Mouse (Mus musculus): ENCODE measurements around the gene 6820408C15Rik. TPM values are rescaled to one million over a fixed set of nuclear protein-coding genes. Genes with fewer than 3 reads are reported as not detected.
A peak's percentile ranks its signal among the peaks of the same experiment; 100 is the strongest.

6820408C15Rik gene
- total RNA-seq, 1 experiment = 0.18 TPM

- in situ Hi-C loops (cut with MboI; ENCODE audit: low sequenced_read_pairs in 2 of 2, unreplicated experiment in 2 of 2) = no loop called here
- peak; percentile 71 for DNase-seq (ENCODE audit: low read depth, low spot score)
- Histone ChIP-seq H3K9me3 (ENCODE audit: control insufficient read depth, insufficient read depth, low read depth, low read length) (no peaks in the 10 kb centered on the region), H3K9ac (ENCODE audit: insufficient read depth, low read depth, low read length, poor library complexity, severe bottlenecking) (peak overlapping the region; percentile 59), H3K36me3 (ENCODE audit: control insufficient read depth, insufficient read depth, low read length, poor library complexity, severe bottlenecking) (no peaks in the 10 kb centered on the region), H3K4me3 (ENCODE audit: insufficient read depth in 1 of 2, low read depth in 1 of 2, low read length in 2 of 2, poor library complexity in 1 of 2, severe bottlenecking in 1 of 2) (peak overlapping the region; percentile 39 to 43; a peak in 3 of 4 replicates), H3K4me1 (ENCODE audit: control insufficient read depth in 2 of 2, insufficient read depth in 2 of 2, low read length in 2 of 2, poor library complexity in 1 of 2) (no peaks in the 10 kb centered on the region), H3K27ac (ENCODE audit: insufficient read depth, low read depth, low read length, poor library complexity, severe bottlenecking) (no peak overlapping the region)
- no peak for TF ChIP-seq ZNF384 (IDR thresholded peaks at IDR 0.05; ENCODE audit: low read depth, low read length)
- no peak for TF ChIP-seq HCFC1 (IDR thresholded peaks at IDR 0.05; ENCODE audit: borderline replicate concordance, insufficient read depth, low read length)
- 0 out of 2 replicates have a peak, but pooled peaks have one; percentile 30 for TF ChIP-seq ZC3H11A (IDR thresholded peaks at IDR 0.05; ENCODE audit: borderline replicate concordance, low read depth, low read length)
- TF ChIP-seq CHD2 (IDR thresholded peaks at IDR 0.05; ENCODE audit: low read depth, low read length) = no peak
- TF ChIP-seq MAFK (IDR thresholded peaks at IDR 0.05; ENCODE audit: insufficient read depth, low read depth, low read length) = no peak
Observed at GRCm38 (mm10) chr2:152436983-152437860, 21.8 kb downstream of the 6820408C15Rik start.

- Histone ChIP-seq H3K4me3 (ENCODE audit: insufficient read depth in 1 of 2, low read depth in 1 of 2, low read length in 2 of 2, poor library complexity in 1 of 2, severe bottlenecking in 1 of 2) (no peak overlapping the region), H3K27ac (ENCODE audit: insufficient read depth, low read depth, low read length, poor library complexity, severe bottlenecking) (no peak overlapping the region), H3K4me1 (ENCODE audit: control insufficient read depth in 2 of 2, insufficient read depth in 2 of 2, low read length in 2 of 2, poor library complexity in 1 of 2) (no peaks in the 10 kb centered on the region), H3K36me3 (ENCODE audit: control insufficient read depth, insufficient read depth, low read length, poor library complexity, severe bottlenecking) (no peaks in the 10 kb centered on the region), H3K9me3 (ENCODE audit: control insufficient read depth, insufficient read depth, low read depth, low read length) (no peaks in the 10 kb centered on the region), H3K9ac (ENCODE audit: insufficient read depth, low read depth, low read length, poor library complexity, severe bottlenecking) (no peak overlapping the region)
- in situ Hi-C loops (cut with MboI; ENCODE audit: low sequenced_read_pairs in 2 of 2, unreplicated experiment in 2 of 2) = no loop called here
- DNase-seq (ENCODE audit: low read depth, low spot score) = no peak
- TF ChIP-seq MAFK (IDR thresholded peaks at IDR 0.05; ENCODE audit: insufficient read depth, low read depth, low read length) (no peak), CHD2 (IDR thresholded peaks at IDR 0.05; ENCODE audit: low read depth, low read length) (no peak), ZNF384 (IDR thresholded peaks at IDR 0.05; ENCODE audit: low read depth, low read length) (no peak), ZC3H11A (IDR thresholded peaks at IDR 0.05; ENCODE audit: borderline replicate concordance, low read depth, low read length) (no peak), HCFC1 (IDR thresholded peaks at IDR 0.05; ENCODE audit: borderline replicate concordance, insufficient read depth, low read length) (no peak)
Observed at GRCm38 (mm10) chr2:152438963-152439362, 23.6 kb downstream of the 6820408C15Rik start.

- in situ Hi-C loops (cut with MboI; ENCODE audit: low sequenced_read_pairs in 2 of 2, unreplicated experiment in 2 of 2) = no loop called here
- TF ChIP-seq ZC3H11A (IDR thresholded peaks at IDR 0.05; ENCODE audit: borderline replicate concordance, low read depth, low read length) (no peak), CHD2 (IDR thresholded peaks at IDR 0.05; ENCODE audit: low read depth, low read length) (no peak), ZNF384 (IDR thresholded peaks at IDR 0.05; ENCODE audit: low read depth, low read length) (no peak)
- Histone ChIP-seq H3K9me3 (ENCODE audit: control insufficient read depth, insufficient read depth, low read depth, low read length) (no peaks in the 10 kb centered on the region), H3K27ac (ENCODE audit: insufficient read depth, low read depth, low read length, poor library complexity, severe bottlenecking) (no peak overlapping the region), H3K9ac (ENCODE audit: insufficient read depth, low read depth, low read length, poor library complexity, severe bottlenecking) (no peak overlapping the region), H3K36me3 (ENCODE audit: control insufficient read depth, insufficient read depth, low read length, poor library complexity, severe bottlenecking) (no peaks in the 10 kb centered on the region), H3K4me3 (ENCODE audit: insufficient read depth in 1 of 2, low read depth in 1 of 2, low read length in 2 of 2, poor library complexity in 1 of 2, severe bottlenecking in 1 of 2) (no peak overlapping the region), H3K4me1 (ENCODE audit: control insufficient read depth in 2 of 2, insufficient read depth in 2 of 2, low read length in 2 of 2, poor library complexity in 1 of 2) (no peaks in the 10 kb centered on the region)
- no peak for DNase-seq (ENCODE audit: low read depth, low spot score)
Observed at GRCm38 (mm10) chr2:152439833-152440232, 24.4 kb downstream of the 6820408C15Rik start.

- Histone ChIP-seq H3K9me3 (ENCODE audit: control insufficient read depth, insufficient read depth, low read depth, low read length) (no peaks in the 10 kb centered on the region), H3K9ac (ENCODE audit: insufficient read depth, low read depth, low read length, poor library complexity, severe bottlenecking) (no peak overlapping the region), H3K27ac (ENCODE audit: insufficient read depth, low read depth, low read length, poor library complexity, severe bottlenecking) (no peak overlapping the region), H3K4me1 (ENCODE audit: control insufficient read depth in 2 of 2, insufficient read depth in 2 of 2, low read length in 2 of 2, poor library complexity in 1 of 2) (peaks cover 0 to 1% of the 10 kb centered on the region in 2 experiments; a peak in 1 of 4 replicates), H3K36me3 (ENCODE audit: control insufficient read depth, insufficient read depth, low read length, poor library complexity, severe bottlenecking) (no peaks in the 10 kb centered on the region), H3K4me3 (ENCODE audit: insufficient read depth in 1 of 2, low read depth in 1 of 2, low read length in 2 of 2, poor library complexity in 1 of 2, severe bottlenecking in 1 of 2) (no peak overlapping the region)
- TF ChIP-seq MAFK (IDR thresholded peaks at IDR 0.05; ENCODE audit: insufficient read depth, low read depth, low read length) (no peak), ZNF384 (IDR thresholded peaks at IDR 0.05; ENCODE audit: low read depth, low read length) (no peak)
- in situ Hi-C loops (cut with MboI; ENCODE audit: low sequenced_read_pairs in 2 of 2, unreplicated experiment in 2 of 2) = no loop called here
- no peak for DNase-seq (ENCODE audit: low read depth, low spot score)
Observed at GRCm38 (mm10) chr2:152442322-152442721, 26.9 kb downstream of the 6820408C15Rik start.

Data from ES-E14 (cell line).